Mouse (Mus musculus) small intestine, adult 2 months (tissue): ENCODE measurements at regions not wholly inside any gene's neighbourhood (a gene's known extent, or its start where the extent isn't known, plus 50 kb on each side); places are given as distances from the start of the nearest gene placed in this dataset.

Source experiments
- CTCF ChIP-seq: fragments of 200-500 bp; IDR thresholded peaks from 2 replicates; pipeline ENCODE4 v1.5.1; 2012; ENCODE audit warnings: low read depth, mild to moderate bottlenecking, control low read depth, inconsistent platforms, low read length, moderate library complexity, mixed read lengths; ENCODE audit not compliant: insufficient replicate concordance, insufficient read length; ENCODE audit errors: extremely low read depth
- POLR2A ChIP-seq: fragments of 200-500 bp; IDR thresholded peaks from 2 replicates; pipeline ENCODE4 v1.6.1; 2012; ENCODE audit warnings: low read depth, mild to moderate bottlenecking, control low read depth, inconsistent platforms, low read length, moderate library complexity

DNA sequence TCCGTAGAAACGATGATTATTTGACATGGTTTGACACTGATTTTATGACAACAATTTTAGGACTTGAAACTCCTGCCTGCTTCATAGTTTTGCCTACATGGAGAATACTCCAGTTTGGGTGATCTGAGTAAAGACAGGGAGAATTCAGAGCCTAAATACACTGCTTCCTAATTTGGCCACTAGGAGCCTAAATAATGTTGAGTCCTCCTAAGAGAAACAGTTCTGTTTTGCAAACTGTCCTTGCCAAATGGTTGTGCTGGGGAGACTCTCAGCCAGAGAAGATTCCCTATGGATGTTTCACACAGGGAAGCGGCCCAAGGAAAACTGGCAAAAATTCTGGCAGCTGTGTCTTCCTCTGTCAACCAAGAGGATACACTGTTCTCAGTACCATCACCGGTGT lies 600.5 kb downstream of the Trhde start:
- TF ChIP-seq CTCF (no peak), POLR2A (no peak)
